Mouse (Mus musculus) MEL (cell line): ENCODE results near the gene Slc8a2. TPM values are rescaled to one million over a fixed set of nuclear protein-coding genes. Genes with fewer than 3 reads are reported as not detected.
A peak's percentile ranks its signal among the peaks of the same experiment; 100 is the strongest.

Experiments used
- DNase-seq: peaks from one replicate; pipeline ENCODE4 v3.0.0; 2011; ENCODE audit warnings: low read depth, low spot score
- H3K27ac ChIP-seq: 2 replicates; pipeline ENCODE4 v1.5.1; 2012; ENCODE audit warnings: low read depth, mild to moderate bottlenecking, control low read depth, low read length, moderate library complexity; ENCODE audit not compliant: control insufficient read depth
- H3K27me3 ChIP-seq, 2 experiments: fragments of 150-350 bp in 1 of 2; sonication (generic) in 1 of 2; 2 replicates each; pipeline ENCODE4 v1.6.1; 2012; ENCODE audit warnings: low read length in 2 of 2, mild to moderate bottlenecking in 2 of 2, improper control_type of control experiment in 1 of 2, moderate library complexity in 1 of 2; ENCODE audit not compliant: insufficient read depth in 2 of 2, control insufficient read depth in 1 of 2
- H3K36me3 ChIP-seq, 2 experiments: 2 replicates each; pipeline ENCODE4 v1.6.1; 2012 to 2014; ENCODE audit warnings: low read length in 2 of 2, improper control_type of control experiment in 1 of 2, inconsistent platforms in 1 of 2, mild to moderate bottlenecking in 1 of 2; ENCODE audit not compliant: insufficient read depth in 2 of 2, control insufficient read depth in 1 of 2
- H3K4me1 ChIP-seq, 2 experiments: fragments of 150-350 bp in 1 of 2; sonication (generic) in 1 of 2; 2 replicates each; pipeline ENCODE4 v1.6.1; 2012; ENCODE audit warnings: low read length in 2 of 2, improper control_type of control experiment in 1 of 2, mild to moderate bottlenecking in 1 of 2; ENCODE audit not compliant: insufficient read depth in 2 of 2, control insufficient read depth in 1 of 2
- H3K4me3 ChIP-seq, 2 experiments: fragments of 150-350 bp in 1 of 2; sonication (generic) in 1 of 2; 2 replicates each; pipeline ENCODE4 v1.5.1; 2012; ENCODE audit warnings: low read depth in 2 of 2, low read length in 2 of 2, mild to moderate bottlenecking in 2 of 2, moderate library complexity in 2 of 2, control low read depth in 1 of 2, improper control_type of control experiment in 1 of 2; ENCODE audit not compliant: control insufficient read depth in 1 of 2, insufficient read depth in 1 of 2
- H3K79me2 ChIP-seq: 2 replicates; pipeline ENCODE4 v1.6.1; 2012; ENCODE audit warnings: mild to moderate bottlenecking, low read length, moderate library complexity; ENCODE audit not compliant: control insufficient read depth, poor library complexity, insufficient read depth
- H3K9ac ChIP-seq: 2 replicates; pipeline ENCODE4 v1.6.1; 2012; ENCODE audit warnings: low read depth, mild to moderate bottlenecking, control low read depth, low read length, moderate library complexity; ENCODE audit not compliant: control insufficient read depth, poor library complexity, severe bottlenecking
- H3K9me3 ChIP-seq: fragments of 150-350 bp; sonication (generic); replicated peaks from 2 replicates; pipeline ENCODE4 v1.6.1; 2012; ENCODE audit warnings: mild to moderate bottlenecking, low read length, improper control_type of control experiment, moderate library complexity; ENCODE audit not compliant: insufficient read depth
- BHLHE40 ChIP-seq: IDR thresholded peaks from 2 replicates; pipeline ENCODE4 v1.6.1; 2012; ENCODE audit warnings: low read depth, mild to moderate bottlenecking, inconsistent platforms, low read length, improper control_type of control experiment, borderline replicate concordance
- CHD1 ChIP-seq: IDR thresholded peaks from 2 replicates; pipeline ENCODE4 v1.6.1; 2012; ENCODE audit warnings: low read depth, mild to moderate bottlenecking, inconsistent platforms, low read length, improper control_type of control experiment
- CHD2 ChIP-seq: IDR thresholded peaks from 2 replicates; pipeline ENCODE4 v1.6.1; 2011; ENCODE audit warnings: low read length, improper control_type of control experiment
- CTCF ChIP-seq, 3 experiments: IDR thresholded peaks in 2 of 3; conservative IDR thresholded peaks in 1 of 3; 2 replicates each; pipeline ENCODE4 v1.5.1; 2011 to 2012; ENCODE audit warnings: low read length in 3 of 3, low read depth in 2 of 3, mild to moderate bottlenecking in 2 of 3, improper control_type of control experiment in 1 of 3, inconsistent platforms in 1 of 3, mixed read lengths in 1 of 3, moderate library complexity in 1 of 3; ENCODE audit not compliant: control insufficient read depth in 1 of 3, insufficient read depth in 1 of 3, poor library complexity in 1 of 3, severe bottlenecking in 1 of 3
- ELF1 ChIP-seq: IDR thresholded peaks from 2 replicates; pipeline ENCODE4 v1.6.1; 2014; ENCODE audit warnings: low read depth, mild to moderate bottlenecking, inconsistent platforms, low read length, improper control_type of control experiment, moderate library complexity
- EP300 ChIP-seq, 2 experiments: IDR thresholded peaks; 2 replicates each; pipeline ENCODE4 v1.6.1; 2011; ENCODE audit warnings: improper control_type of control experiment in 2 of 2, low read length in 2 of 2, low read depth in 1 of 2, mild to moderate bottlenecking in 1 of 2
- ETS1 ChIP-seq: IDR thresholded peaks from 2 replicates; pipeline ENCODE4 v1.6.1; 2012; ENCODE audit warnings: low read depth, mild to moderate bottlenecking, inconsistent platforms, low read length, improper control_type of control experiment, moderate library complexity
- GABPA ChIP-seq: IDR thresholded peaks from 2 replicates; pipeline ENCODE4 v1.6.1; 2012; ENCODE audit warnings: low read depth, mild to moderate bottlenecking, inconsistent platforms, low read length, improper control_type of control experiment, moderate library complexity
- HCFC1 ChIP-seq: IDR thresholded peaks from 2 replicates; pipeline ENCODE4 v1.6.1; 2012; ENCODE audit warnings: low read depth, mild to moderate bottlenecking, inconsistent platforms, low read length, improper control_type of control experiment, moderate library complexity
- JUND ChIP-seq: IDR thresholded peaks from 2 replicates; pipeline ENCODE4 v1.6.1; 2011; ENCODE audit warnings: low read depth, mild to moderate bottlenecking, improper control_type of control experiment, low read length
- KAT2A ChIP-seq: conservative IDR thresholded peaks from 2 replicates; pipeline ENCODE4 v1.6.1; 2012; ENCODE audit warnings: low read depth, low read length, improper control_type of control experiment, inconsistent platforms
- MAX ChIP-seq: IDR thresholded peaks from 2 replicates; pipeline ENCODE4 v1.6.1; 2011; ENCODE audit warnings: low read length, improper control_type of control experiment
- MEF2A ChIP-seq: IDR thresholded peaks from 2 replicates; pipeline ENCODE4 v1.6.1; 2014; ENCODE audit warnings: low read depth, mild to moderate bottlenecking, inconsistent platforms, low read length, improper control_type of control experiment; ENCODE audit not compliant: poor library complexity, insufficient replicate concordance, severe bottlenecking; ENCODE audit errors: extremely low read depth
- MXI1 ChIP-seq: IDR thresholded peaks from 2 replicates; pipeline ENCODE4 v1.6.1; 2011; ENCODE audit warnings: mild to moderate bottlenecking, low read depth, low read length, improper control_type of control experiment
- MYC ChIP-seq: IDR thresholded peaks from 2 replicates; pipeline ENCODE4 v1.6.1; 2011; ENCODE audit warnings: low read depth, mild to moderate bottlenecking, low read length, improper control_type of control experiment, moderate library complexity
- NELFE ChIP-seq: IDR thresholded peaks from 2 replicates; pipeline ENCODE4 v1.6.1; 2011; ENCODE audit warnings: low read depth, low read length, improper control_type of control experiment
- NRF1 ChIP-seq: IDR thresholded peaks from 2 replicates; pipeline ENCODE4 v1.6.1; 2014; ENCODE audit warnings: low read depth, mild to moderate bottlenecking, inconsistent platforms, low read length, improper control_type of control experiment, moderate library complexity; ENCODE audit not compliant: poor library complexity, insufficient read depth, severe bottlenecking
- POLR2A ChIP-seq, 2 experiments: IDR thresholded peaks; 2 replicates each; pipeline ENCODE4 v1.6.1; 2011 to 2012; ENCODE audit warnings: low read length in 2 of 2, mild to moderate bottlenecking in 2 of 2, control low read depth in 1 of 2, improper control_type of control experiment in 1 of 2, low read depth in 1 of 2, moderate library complexity in 1 of 2; ENCODE audit not compliant: control insufficient read depth in 1 of 2, insufficient read depth in 1 of 2, poor library complexity in 1 of 2
- POLR2AphosphoS2 ChIP-seq: IDR thresholded peaks from 2 replicates; pipeline ENCODE4 v1.6.1; 2011; ENCODE audit warnings: low read length, improper control_type of control experiment
- POLR2AphosphoS5 ChIP-seq: IDR thresholded peaks from 2 replicates; pipeline ENCODE4 v1.6.1; 2012; ENCODE audit warnings: low read depth, borderline replicate concordance, mild to moderate bottlenecking, inconsistent platforms, low read length, moderate library complexity, mixed read lengths
- RAD21 ChIP-seq: IDR thresholded peaks from 2 replicates; pipeline ENCODE4 v1.6.1; 2011; ENCODE audit warnings: mild to moderate bottlenecking, low read depth, low read length, improper control_type of control experiment
- TBP ChIP-seq: IDR thresholded peaks from 2 replicates; pipeline ENCODE4 v1.8.0; 2011; ENCODE audit warnings: low read depth, low read length, improper control_type of control experiment
- TCF12 ChIP-seq: IDR thresholded peaks from 2 replicates; pipeline ENCODE4 v1.6.1; 2014; ENCODE audit warnings: low read depth, mild to moderate bottlenecking, inconsistent platforms, low read length, improper control_type of control experiment, moderate library complexity
- USF1 ChIP-seq: IDR thresholded peaks from 2 replicates; pipeline ENCODE4 v1.6.1; 2014; ENCODE audit warnings: low read depth, mild to moderate bottlenecking, inconsistent platforms, low read length, improper control_type of control experiment, moderate library complexity
- ZC3H11A ChIP-seq: IDR thresholded peaks from 2 replicates; pipeline ENCODE4 v1.6.1; 2012; ENCODE audit warnings: low read depth, mild to moderate bottlenecking, inconsistent platforms, low read length, improper control_type of control experiment
- ZNF384 ChIP-seq: IDR thresholded peaks from 2 replicates; pipeline ENCODE4 v1.6.1; 2012; ENCODE audit warnings: low read depth, mild to moderate bottlenecking, inconsistent platforms, low read length, improper control_type of control experiment
- polyA plus RNA-seq, 2 experiments: library from polyadenylated mRNA; stranded (reverse) in 1 of 2; unstranded in 1 of 2; fragments of >175 nt in 1 of 2; fragments of >200 nt in 1 of 2; gene quantifications; 2 replicates each; pipeline versions ENCODE4 v1.2.1 to v1.2.4; 2012; ENCODE audit warnings: low replicate concordance in 2 of 2, low read depth in 1 of 2; ENCODE audit not compliant: insufficient read length in 2 of 2, insufficient read depth in 1 of 2, missing spikeins in 1 of 2
- total RNA-seq: library from RNA; depleted of rRNA; stranded (reverse); fragments of 300-350 nt; gene quantifications from 2 replicates; pipeline ENCODE4 v1.2.3, GENCODE M21; 2012

Gene Slc8a2
- total and polyA plus RNA-seq, 3 experiments, result 0.06 TPM; not detected in 2

DNA sequence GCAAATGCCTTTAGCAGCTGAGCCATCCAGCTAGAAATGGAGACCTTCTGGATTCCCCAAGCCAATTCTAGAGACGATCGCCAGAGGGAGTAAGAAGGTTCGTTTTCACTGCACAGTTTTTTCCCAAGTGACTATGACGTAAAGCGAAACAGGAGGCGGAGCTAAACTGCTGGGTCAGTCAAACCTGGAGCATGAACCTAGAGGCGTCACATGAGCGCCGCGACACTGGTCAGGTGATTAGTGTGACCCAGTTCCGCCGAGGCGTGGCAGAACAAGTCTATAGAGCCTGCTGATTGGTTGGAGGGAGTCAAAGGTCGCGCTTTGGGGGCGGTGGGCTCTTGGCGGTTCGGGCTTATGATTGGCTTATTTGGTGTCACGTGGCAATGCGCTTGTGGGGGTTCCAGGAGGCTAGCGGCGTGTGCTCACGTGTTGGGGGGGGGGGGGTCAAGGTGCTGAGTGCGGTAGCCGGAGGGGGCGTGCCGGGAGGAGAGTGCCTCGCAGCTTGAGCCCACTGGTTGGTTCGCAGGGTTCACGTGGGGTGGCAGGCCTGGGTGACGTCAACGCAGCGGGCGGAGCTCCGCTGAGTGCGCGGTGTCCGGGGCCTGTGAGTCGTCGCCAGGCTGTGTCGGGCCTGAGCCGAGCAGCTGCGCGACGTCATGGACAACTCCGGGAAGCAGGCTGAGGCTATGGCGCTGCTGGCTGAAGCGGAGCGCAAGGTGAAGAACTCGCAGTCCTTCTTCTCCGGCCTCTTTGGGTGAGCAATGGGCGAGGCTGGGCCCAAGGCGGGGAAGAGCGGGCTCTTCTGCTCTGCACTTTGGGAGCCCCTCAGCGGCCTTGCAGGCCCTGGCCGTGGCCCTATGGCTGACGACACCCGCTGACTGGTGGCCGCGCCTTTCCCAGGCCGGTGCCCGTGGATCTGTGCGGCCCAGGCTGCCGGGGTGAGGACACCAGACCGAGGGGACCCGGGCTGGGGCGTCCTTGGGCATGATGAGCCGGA is 31.3 kb upstream of the Slc8a2 start, which contains the start of gene Napa (continued):
- TF ChIP-seq POLR2AphosphoS5 (no peak), MEF2A (no peak), MAX (peak; percentile 95), TBP (peak; percentile 60; the same call in 1 of the 2 replicates), ZNF384 (peak; percentile 79), CHD1 (no peak), ETS1 (peak; percentile 93), POLR2A (IDR thresholded peaks at IDR 0.05; ENCODE audit: control insufficient read depth in 1 of 2, insufficient read depth in 1 of 2, low read depth in 1 of 2, low read length in 2 of 2, poor library complexity in 1 of 2) (peak; percentile 89 to 98), CHD2 (peak; percentile 79), KAT2A (peak; percentile 84), HCFC1 (peak; percentile 93), EP300 (IDR thresholded peaks at IDR 0.05; ENCODE audit: low read depth in 1 of 2, low read length in 2 of 2) (0 out of 4 replicates have a peak, but pooled peaks of 1 of the 2 experiments have one; percentile 7)

DNA sequence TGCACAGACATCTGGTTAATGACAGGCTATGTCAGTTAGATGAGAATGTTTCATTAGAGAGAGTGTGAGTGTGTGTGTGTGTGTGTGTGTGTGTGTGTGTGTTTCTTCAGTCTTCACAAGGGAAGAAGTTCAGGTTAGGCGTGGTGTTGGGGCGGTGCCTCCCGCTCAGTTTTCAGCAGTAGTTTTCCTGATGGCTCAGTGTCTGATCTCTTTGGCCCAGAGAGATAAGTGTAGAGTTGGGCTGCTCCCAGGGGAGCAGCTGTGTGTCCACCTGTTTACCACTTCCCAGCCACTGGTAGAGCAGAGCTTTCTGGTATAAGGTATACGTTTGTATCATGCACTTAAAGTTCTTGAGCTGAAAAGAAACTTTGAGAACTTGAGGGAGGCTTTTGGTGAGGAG is 29.7 kb upstream of the Slc8a2 start:
- H3K79me2 ChIP-seq, result peaks cover 42% of the 10 kb centered on the region
- TF ChIP-seq TCF12, result 0 out of 2 replicates have a peak, but pooled peaks have one; percentile 3
- TF ChIP-seq MYC, result no peak
- TF ChIP-seq USF1, result no peak
- no peak for TF ChIP-seq JUND
- peak; percentile 40; the same call in 1 of the 2 replicates for TF ChIP-seq ETS1
- peak overlapping the region; percentile 84 for H3K9ac ChIP-seq
- peak; percentile 51 for DNase-seq
- H3K4me1 ChIP-seq, result peaks cover 0 to 15% of the 10 kb centered on the region in 2 experiments; a peak in 1 of 4 replicates
- peak overlapping the region; percentile 87 to 93 for H3K4me3 ChIP-seq
- no peak overlapping the region for H3K27ac ChIP-seq
- H3K36me3 ChIP-seq, result peaks cover 0 to 12% of the 10 kb centered on the region in 2 experiments; a peak in 2 of 4 replicates
- H3K27me3 ChIP-seq, result no peaks in the 10 kb centered on the region
- H3K9me3 ChIP-seq, result no peaks in the 10 kb centered on the region

DNA sequence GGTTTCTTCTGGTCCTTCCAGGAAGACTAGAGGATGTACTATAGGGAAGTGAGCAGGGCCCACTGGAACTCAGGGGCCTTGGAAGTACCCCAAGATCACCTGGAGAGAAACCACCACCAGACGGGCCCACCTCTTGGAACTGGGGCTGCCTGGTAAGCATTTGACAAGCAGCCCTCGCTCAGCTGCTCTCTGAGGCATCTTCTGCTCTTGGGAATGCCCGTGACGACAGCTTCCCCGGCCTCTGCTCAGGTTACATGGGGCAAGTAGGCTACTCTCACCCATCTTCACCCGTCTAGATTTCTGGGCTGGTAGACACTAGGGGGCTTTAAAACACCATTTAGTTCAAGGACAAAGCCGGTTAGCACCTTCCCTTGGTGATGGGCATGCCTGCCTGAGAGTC is 28.5 kb upstream of the Slc8a2 start:
- no peak for TF ChIP-seq GABPA
- TF ChIP-seq TCF12, result no peak
- TF ChIP-seq RAD21, result no peak
- no peak for TF ChIP-seq CHD1
- TF ChIP-seq MXI1, result no peak
- no peak for TF ChIP-seq USF1
- TF ChIP-seq ZC3H11A, result no peak
- TF ChIP-seq NRF1, result no peak
- no peak for TF ChIP-seq NELFE
- TF ChIP-seq HCFC1, result no peak
- TF ChIP-seq CTCF (IDR thresholded peaks at IDR 0.05 in 2 of 3, conservative IDR thresholded peaks at IDR 0.05 in 1 of 3; ENCODE audit: control insufficient read depth in 1 of 3, insufficient read depth in 1 of 3, low read depth in 2 of 3, low read length in 3 of 3, poor library complexity in 1 of 3, severe bottlenecking in 1 of 3), result no peak
- no peak for TF ChIP-seq ZNF384
- TF ChIP-seq ELF1, result no peak
- TF ChIP-seq TBP, result no peak
- TF ChIP-seq POLR2AphosphoS2, result no peak
- TF ChIP-seq BHLHE40, result no peak
- TF ChIP-seq JUND, result no peak
- H3K9me3 ChIP-seq, result no peaks in the 10 kb centered on the region
- peaks cover 0 to 12% of the 10 kb centered on the region in 2 experiments; a peak in 2 of 4 replicates for H3K36me3 ChIP-seq
- H3K27ac ChIP-seq, result no peak overlapping the region
- peaks cover 43% of the 10 kb centered on the region for H3K79me2 ChIP-seq
- H3K4me3 ChIP-seq, result no peak overlapping the region
- no peak overlapping the region for H3K9ac ChIP-seq
- H3K4me1 ChIP-seq, result peaks cover 0 to 15% of the 10 kb centered on the region in 2 experiments; a peak in 1 of 4 replicates
- no peaks in the 10 kb centered on the region for H3K27me3 ChIP-seq
- DNase-seq, result no peak
